Mouse (Mus musculus) urinary bladder, postnatal 0 days (tissue): ENCODE data around the gene Mboat1. TPM values are rescaled to one million over a fixed set of nuclear protein-coding genes. Genes with fewer than 3 reads are reported as not detected.

ENCODE experiments used
- polyA plus RNA-seq: library from polyadenylated mRNA; unstranded; fragments of >200 nt; fragmentation: Nextera tagmentation; extraction: Ambion mirVana; gene quantifications from 2 replicates; pipeline ENCODE4 v1.2.1, GENCODE M21; 2015

Mboat1 gene
- 25.4 and 33.3 TPM in 2 replicates for polyA plus RNA-seq

DNA sequence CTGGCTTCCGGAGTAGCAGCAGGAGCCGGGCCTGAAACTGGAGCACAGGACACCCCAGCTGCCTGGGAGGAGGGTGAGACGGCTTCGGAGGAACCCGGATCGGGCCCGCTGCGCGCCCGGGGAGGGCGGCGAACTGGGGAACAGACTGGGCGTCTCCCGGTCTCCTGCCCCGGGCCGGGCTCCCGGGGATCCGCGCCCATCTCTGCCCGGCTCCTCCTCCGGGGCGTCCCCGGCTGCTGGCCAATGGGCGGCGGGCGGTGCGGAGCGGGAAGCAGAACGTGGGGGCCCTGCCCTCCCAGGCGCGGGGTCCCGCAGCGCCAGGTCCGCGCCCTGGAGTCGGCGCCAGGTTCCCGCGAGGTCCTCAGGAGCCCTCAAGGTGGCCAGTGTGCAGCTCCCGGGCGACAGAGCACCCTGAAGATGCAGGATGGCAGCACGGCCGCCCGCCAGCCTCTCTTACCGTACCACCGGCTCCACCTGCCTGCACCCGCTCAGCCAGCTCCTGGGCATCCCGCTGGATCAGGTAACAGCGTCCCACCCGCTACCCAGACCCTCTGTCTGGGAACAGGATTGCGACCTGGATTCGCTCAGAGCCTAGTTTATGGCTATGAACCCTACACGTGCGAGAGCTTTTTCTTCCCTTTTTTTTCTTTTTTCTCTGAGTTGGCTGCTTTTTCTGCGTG lies at the start of gene Mboat1:
Gene Mboat1, plus strand, starts transcription at position 247 of the 680 bp plus-strand sequence.

Other genes with a start within 250 kb of the Mboat1 start
- 2.7 and 3.9 TPM in 2 replicates for gene E2f3, start 150.4 kb upstream of the Mboat1 start, polyA plus RNA-seq
- gene Agtr1a, start 200.0 kb downstream of the Mboat1 start, polyA plus RNA-seq: 3.1 TPM in 2 replicates